Mouse (Mus musculus) intestine, postnatal 0 days (tissue): ENCODE results near the gene Map3k5. TPM values are rescaled to one million over a fixed set of nuclear protein-coding genes. Genes with fewer than 3 reads are reported as not detected.

Experiments
- ATAC-seq: fragments of 200-750 bp; cut with Nextera tagmentation; 2 replicates; pipeline ENCODE4 v1.8.0; 2017; ENCODE audit warnings: mild to moderate bottlenecking, moderate TSS enrichment, moderate library complexity
- H3K27ac ChIP-seq: fragments of 300-500 bp; sonication (generic); 2 replicates; pipeline ENCODE4 v1.5.1; 2014; ENCODE audit warnings: mild to moderate bottlenecking, low read depth, low read length, moderate library complexity
- H3K27me3 ChIP-seq: fragments of 300-500 bp; sonication (generic); replicated peaks from 2 replicates; pipeline ENCODE4 v1.6.1; 2014; ENCODE audit warnings: low read length, mixed read lengths; ENCODE audit not compliant: control insufficient read depth, insufficient read depth
- H3K36me3 ChIP-seq: fragments of 300-500 bp; sonication (generic); 2 replicates; pipeline ENCODE4 v1.6.1; 2014; ENCODE audit warnings: mild to moderate bottlenecking, moderate library complexity; ENCODE audit not compliant: control insufficient read depth, insufficient read depth
- H3K4me1 ChIP-seq: fragments of 300-500 bp; sonication (generic); replicated peaks from 2 replicates; pipeline ENCODE4 v1.6.1; 2014; ENCODE audit warnings: antibody characterized with exemption, low read length, mixed read lengths; ENCODE audit not compliant: control insufficient read depth, insufficient read depth
- H3K4me2 ChIP-seq: fragments of 300-500 bp; sonication (generic); replicated peaks from 2 replicates; pipeline ENCODE4 v1.6.1; 2014; ENCODE audit warnings: low read depth, mild to moderate bottlenecking, moderate library complexity
- H3K4me3 ChIP-seq: fragments of 300-500 bp; sonication (generic); 2 replicates; pipeline ENCODE4 v1.5.1; 2014; ENCODE audit warnings: low read depth, low read length
- H3K9ac ChIP-seq: fragments of 300-500 bp; sonication (generic); 2 replicates; pipeline ENCODE4 v1.6.1; 2014; ENCODE audit warnings: mild to moderate bottlenecking, low read depth, low read length
- H3K9me3 ChIP-seq: fragments of 300-500 bp; sonication (generic); 2 replicates; pipeline ENCODE4 v1.6.1; 2016; ENCODE audit warnings: mixed run types; ENCODE audit not compliant: control insufficient read depth
- CTCF ChIP-seq: sonication (generic); IDR thresholded peaks from 2 replicates; pipeline ENCODE4 v1.5.1; 2016; ENCODE audit warnings: low read depth, mild to moderate bottlenecking, control low read depth, antibody characterized with exemption, moderate library complexity
- WGBS: fragments of 180-500 bp; shearing (Covaris S2); extraction: QIAGEN DNeasy Blood & Tissue Kit; methylation state at CpG from one replicate; pipeline ENCODE4 v1.1.7; 2014; 5-methylcytosine and 5-hydroxymethylcytosine counted together
- polyA plus RNA-seq: library from polyadenylated mRNA; unstranded; fragments of >200 nt; fragmentation: Nextera tagmentation; extraction: Ambion mirVana; gene quantifications from 2 replicates; pipeline ENCODE4 v1.2.1, GENCODE M21; 2015

Map3k5 gene
- polyA plus RNA-seq, 1 experiment from 2014 or later = 1.5 TPM

GRCm38 (mm10) chr10:20141376-20141775 lies 207.1 kb downstream of the Map3k5 start:
- no peak overlapping the region for H3K9ac ChIP-seq
- no peaks in the 10 kb centered on the region for H3K27me3 ChIP-seq
- H3K36me3 ChIP-seq = no peaks in the 10 kb centered on the region
- no peak overlapping the region for H3K4me2 ChIP-seq
- no peak overlapping the region for H3K27ac ChIP-seq
- no peak for TF ChIP-seq CTCF
- 58% methylated on average over 17 of the region's 17 CpGs for WGBS
- no peaks in the 10 kb centered on the region for H3K4me1 ChIP-seq
- no peak for ATAC-seq
- no peaks in the 10 kb centered on the region for H3K9me3 ChIP-seq
- no peak overlapping the region for H3K4me3 ChIP-seq

- 0 out of 2 replicates have a peak, but pooled peaks have one; percentile 2 for ATAC-seq
- no peaks in the 10 kb centered on the region for H3K9me3 ChIP-seq
- no peak for TF ChIP-seq CTCF
- 3% methylated on average over 49 of the region's 51 CpGs for WGBS
- peak within 1 kb of the TSS; percentile 92 for H3K4me3 ChIP-seq
- peak within 1 kb of the TSS; percentile 97 for H3K9ac ChIP-seq
- H3K27me3 ChIP-seq = no peaks in the 10 kb centered on the region
- no peaks in the 10 kb centered on the region for H3K36me3 ChIP-seq
- H3K27ac ChIP-seq = peak within 1 kb of the TSS; percentile 95
- H3K4me1 ChIP-seq = no peaks in the 10 kb centered on the region
- H3K4me2 ChIP-seq = peak within 1 kb of the TSS; percentile 82
These were observed 214.0 kb downstream of the Map3k5 start, which contains the start of gene Map7 for GRCm38 (mm10) chr10:20148130-20148772. TSS of gene Map7 (plus strand) at chr10:20148471.

DNA sequence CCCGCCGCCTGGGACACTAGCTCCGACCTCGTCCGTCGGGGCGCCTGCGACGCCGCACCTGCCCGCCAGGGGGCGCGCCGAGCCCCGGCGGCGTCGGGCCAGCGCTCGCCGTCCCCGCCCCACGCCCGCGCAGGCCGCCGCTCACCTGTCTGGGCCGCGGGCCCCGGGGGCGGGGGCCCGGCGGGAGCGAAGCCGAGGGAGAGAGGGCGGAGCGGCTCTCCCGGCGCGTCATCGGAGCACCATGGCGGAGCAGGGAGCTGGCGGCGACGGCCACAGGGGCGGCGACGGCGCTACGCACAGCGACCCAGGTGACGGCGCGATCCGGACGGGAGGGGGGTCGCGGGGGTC lies 214.5 kb downstream of the Map3k5 start:
- peak overlapping the region; percentile 82 for H3K4me2 ChIP-seq
- H3K27ac ChIP-seq = peak overlapping the region; percentile 95
- peak overlapping the region; percentile 97 for H3K9ac ChIP-seq
- under 1% methylated on average over 46 of the region's 58 CpGs for WGBS
- no peaks in the 10 kb centered on the region for H3K9me3 ChIP-seq
- H3K27me3 ChIP-seq = no peaks in the 10 kb centered on the region
- TF ChIP-seq CTCF = peak; percentile 50
- peak; percentile 94 for ATAC-seq
- H3K4me1 ChIP-seq = no peaks in the 10 kb centered on the region
- H3K36me3 ChIP-seq = no peaks in the 10 kb centered on the region
- H3K4me3 ChIP-seq = peak overlapping the region; percentile 92

DNA sequence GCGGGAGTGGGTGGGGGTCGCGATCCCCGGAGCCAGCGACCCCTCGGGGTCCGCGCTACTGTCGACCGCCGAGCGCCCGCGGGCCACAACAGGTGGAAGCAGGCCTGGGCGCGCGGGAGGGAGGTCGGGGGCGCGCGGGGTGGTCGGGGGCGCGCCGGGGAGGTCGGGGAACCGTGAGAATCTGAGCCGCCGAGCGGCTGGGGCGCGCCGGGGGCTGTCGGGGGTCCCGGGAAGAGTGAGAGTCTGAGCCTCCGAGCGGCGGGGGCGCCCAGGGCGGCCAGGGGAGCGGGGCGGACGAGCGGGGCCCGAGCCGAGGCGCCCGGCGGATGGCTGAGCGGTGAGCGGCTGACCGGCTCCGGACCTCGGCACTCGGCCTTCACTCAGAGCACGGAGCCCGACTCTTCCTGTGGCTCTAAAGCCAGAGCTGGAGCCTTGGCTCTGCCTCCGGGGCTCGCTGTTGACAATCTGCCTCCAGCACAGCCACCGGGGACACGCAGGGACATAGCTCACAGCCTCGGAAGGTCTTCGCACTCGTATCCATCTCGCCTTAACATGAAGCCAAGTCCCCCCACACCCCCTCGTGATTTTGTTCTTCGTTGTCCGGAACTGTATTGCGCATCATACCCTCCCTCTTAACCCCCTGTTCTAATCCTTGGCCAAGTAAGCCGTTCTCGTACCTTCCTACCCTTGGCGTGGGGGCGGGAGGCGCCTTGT lies 215.0 kb downstream of the Map3k5 start:
- TF ChIP-seq CTCF = no peak
- whole genome bisulfite sequencing = under 1% methylated on average over 48 of the region's 74 CpGs

GRCm38 (mm10) chr10:20149835-20150355 lies 215.6 kb downstream of the Map3k5 start:
- no peaks in the 10 kb centered on the region for H3K36me3 ChIP-seq
- peak overlapping the region; percentile 82 for H3K4me2 ChIP-seq
- no peaks in the 10 kb centered on the region for H3K9me3 ChIP-seq
- no peaks in the 10 kb centered on the region for H3K4me1 ChIP-seq
- peak overlapping the region; percentile 97 for H3K9ac ChIP-seq
- peak overlapping the region; percentile 92 for H3K4me3 ChIP-seq
- 5% methylated on average over 13 of the region's 13 CpGs for WGBS
- peak overlapping the region; percentile 95 for H3K27ac ChIP-seq
- TF ChIP-seq CTCF = no peak
- ATAC-seq = no peak
- H3K27me3 ChIP-seq = no peaks in the 10 kb centered on the region

More for the DNA sequence above, 215.0 kb downstream of the Map3k5 start:
- ATAC-seq = peak; percentile 37
- peak overlapping the region; percentile 95 for H3K27ac ChIP-seq
- no peaks in the 10 kb centered on the region for H3K27me3 ChIP-seq
- H3K36me3 ChIP-seq = no peaks in the 10 kb centered on the region
- peak overlapping the region; percentile 92 for H3K4me3 ChIP-seq
- peak overlapping the region; percentile 82 for H3K4me2 ChIP-seq
- H3K9ac ChIP-seq = peak overlapping the region; percentile 97
- H3K4me1 ChIP-seq = no peaks in the 10 kb centered on the region
- no peaks in the 10 kb centered on the region for H3K9me3 ChIP-seq

- H3K9ac ChIP-seq = no peak overlapping the region
- H3K4me2 ChIP-seq = no peak overlapping the region
- H3K4me3 ChIP-seq = no peak overlapping the region
- no peaks in the 10 kb centered on the region for H3K36me3 ChIP-seq
- TF ChIP-seq CTCF = peak; percentile 67
- H3K9me3 ChIP-seq = no peaks in the 10 kb centered on the region
- 0 out of 2 replicates have a peak, but pooled peaks cover 5% of the 10 kb centered on the region for H3K4me1 ChIP-seq
- no peaks in the 10 kb centered on the region for H3K27me3 ChIP-seq
- 81% methylated on average over 1 of the region's 1 CpGs for WGBS
- H3K27ac ChIP-seq = no peak overlapping the region
- no peak for ATAC-seq
These were observed 217.9 kb downstream of the Map3k5 start for GRCm38 (mm10) chr10:20152131-20152530.
